In the genomic region with DNA sequence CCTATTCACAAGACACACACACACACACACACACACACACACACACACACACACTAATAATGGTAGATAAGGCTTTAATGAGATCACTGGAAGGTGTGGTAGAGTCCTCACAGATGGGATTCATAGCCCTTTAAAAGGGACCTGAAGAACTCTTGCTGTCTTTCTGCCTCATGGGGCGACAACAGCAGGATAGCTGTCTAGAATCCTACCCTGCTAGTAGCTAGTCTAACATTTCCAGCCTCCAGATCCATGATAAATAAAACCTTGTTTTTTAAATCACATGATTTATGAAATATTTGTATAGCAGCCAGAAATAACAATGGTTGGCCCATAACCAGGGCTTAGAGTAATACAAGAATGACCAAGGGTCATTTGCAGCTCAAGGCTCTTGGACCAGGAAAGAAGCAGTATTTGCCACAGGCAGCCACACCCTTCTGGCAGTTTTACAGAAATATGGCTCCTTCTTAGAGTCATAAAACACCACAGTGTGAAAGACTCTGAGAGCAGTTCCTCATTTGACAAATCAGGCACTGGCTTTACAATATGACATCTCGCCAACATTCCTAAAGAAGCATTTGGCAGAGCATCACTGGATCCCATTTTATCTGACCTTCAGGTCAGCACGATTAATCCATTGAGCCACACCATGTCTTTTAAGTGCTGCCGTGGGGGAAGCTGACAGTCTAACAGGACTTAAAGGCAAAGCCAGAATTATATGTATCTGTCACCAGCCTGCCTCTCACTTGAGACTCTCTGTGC, we compare ENCODE assay signal across 9 mouse cellular contexts.
DNase-seq lines count a peak whose midpoint lies in the region; ATAC-seq and TF ChIP-seq lines count a peak whose summit lies in the region.
"Had no signal": no experiment of that assay in that cellular context is flagged by ENCODE, and none has a peak within 500 bp of the region (broad histone marks: within the 10 kb centered on the region; RNA-seq: fewer than 3 reads in every experiment).

No protein-coding gene starts in this region.

- no peaks in the 10 kb centered on the region for H3K36me3 ChIP-seq in limb, embryonic 13.5 days
- H3K36me3 ChIP-seq in limb, embryonic 10.5 days = no peaks in the 10 kb centered on the region
- no peaks in the 10 kb centered on the region for H3K36me3 ChIP-seq in heart, postnatal 0 days (replicated peaks; ENCODE audit: control insufficient read depth, insufficient read depth, low read length)
- no peaks in the 10 kb centered on the region for H3K36me3 ChIP-seq in stomach, embryonic 15.5 days
- no peaks in the 10 kb centered on the region for H3K36me3 ChIP-seq in forebrain, embryonic 15.5 days
- no peaks in the 10 kb centered on the region for H3K36me3 ChIP-seq in midbrain, postnatal 0 days (ENCODE audit: insufficient read depth, low read length)
- H3K36me3 ChIP-seq: forebrain, embryonic 10.5 days had no signal

- no peak for TF ChIP-seq EP300 in heart, postnatal 0 days (IDR thresholded peaks at IDR 0.05; ENCODE audit: low read depth)

- H3K4me2 ChIP-seq in limb, embryonic 13.5 days (replicated peaks) = no peak overlapping the region
- no peak overlapping the region for H3K4me2 ChIP-seq in heart, postnatal 0 days (ENCODE audit: low read depth, low read length)
- H3K4me2 ChIP-seq in stomach, embryonic 15.5 days = no peak overlapping the region
- no peak overlapping the region for H3K4me2 ChIP-seq in forebrain, embryonic 15.5 days (replicated peaks)
- no peak overlapping the region for H3K4me2 ChIP-seq in midbrain, postnatal 0 days (ENCODE audit: low read depth, low read length, poor library complexity, severe bottlenecking)

- no peak for DNase-seq in limb, embryonic 10.5 days (ENCODE audit: low spot score)
- DNase-seq in heart, postnatal 0 days (ENCODE audit: low spot score) = peak; percentile 14
- DNase-seq in kidney, postnatal 14 days = peak; percentile 33
- DNase-seq in midbrain, postnatal 0 days (ENCODE audit: low spot score) = no peak
- DNase-seq: cerebellum, postnatal 36 days had no signal

- WGBS in limb, embryonic 13.5 days = 51% methylated on average over 4 of the region's 4 CpGs
- 71% methylated on average over 4 of the region's 4 CpGs for WGBS in limb, embryonic 10.5 days
- WGBS in heart, postnatal 0 days = 29% methylated on average over 4 of the region's 4 CpGs
- 45% methylated on average over 4 of the region's 4 CpGs for WGBS in stomach, embryonic 15.5 days
- WGBS in forebrain, embryonic 15.5 days = 73% methylated on average over 4 of the region's 4 CpGs
- WGBS in midbrain, postnatal 0 days = 70% methylated on average over 4 of the region's 4 CpGs

- no peaks in the 10 kb centered on the region for H3K27me3 ChIP-seq in limb, embryonic 13.5 days
- H3K27me3 ChIP-seq in limb, embryonic 10.5 days (ENCODE audit: low read depth, poor library complexity, severe bottlenecking) = no peaks in the 10 kb centered on the region
- H3K27me3 ChIP-seq in heart, postnatal 0 days (ENCODE audit: control insufficient read depth, insufficient read depth, low read length) = no peaks in the 10 kb centered on the region
- H3K27me3 ChIP-seq in stomach, embryonic 15.5 days (replicated peaks) = no peaks in the 10 kb centered on the region
- H3K27me3 ChIP-seq in forebrain, embryonic 15.5 days = no peaks in the 10 kb centered on the region
- no peaks in the 10 kb centered on the region for H3K27me3 ChIP-seq in midbrain, postnatal 0 days (ENCODE audit: insufficient read depth, low read length)

- no peak for TF ChIP-seq CTCF in heart, postnatal 0 days (IDR thresholded peaks at IDR 0.05; ENCODE audit: low read depth)
- TF ChIP-seq CTCF in midbrain, postnatal 0 days (IDR thresholded peaks at IDR 0.05) = no peak

- H3K27ac ChIP-seq in limb, embryonic 13.5 days = no peak overlapping the region
- no peak overlapping the region for H3K27ac ChIP-seq in limb, embryonic 10.5 days
- no peak overlapping the region for H3K27ac ChIP-seq in heart, postnatal 0 days (ENCODE audit: low read depth)
- H3K27ac ChIP-seq in stomach, embryonic 15.5 days = no peak overlapping the region
- no peak overlapping the region for H3K27ac ChIP-seq in forebrain, embryonic 15.5 days (replicated peaks)
- H3K27ac ChIP-seq in midbrain, postnatal 0 days (ENCODE audit: low read depth, low read length) = no peak overlapping the region
- H3K27ac ChIP-seq: forebrain, embryonic 10.5 days had no signal

- peaks cover 4% of the 10 kb centered on the region; the same call in 1 of the 2 replicates for H3K4me1 ChIP-seq in limb, embryonic 13.5 days
- H3K4me1 ChIP-seq in limb, embryonic 10.5 days = no peaks in the 10 kb centered on the region
- H3K4me1 ChIP-seq in heart, postnatal 0 days (ENCODE audit: control insufficient read depth, insufficient read depth) = peaks cover 6% of the 10 kb centered on the region; the same call in 1 of the 2 replicates
- H3K4me1 ChIP-seq in stomach, embryonic 15.5 days = no peaks in the 10 kb centered on the region
- H3K4me1 ChIP-seq in forebrain, embryonic 15.5 days = no peaks in the 10 kb centered on the region
- H3K4me1 ChIP-seq in midbrain, postnatal 0 days (ENCODE audit: insufficient read depth, low read length) = no peaks in the 10 kb centered on the region
- H3K4me1 ChIP-seq: forebrain, embryonic 10.5 days had no signal

- no peak overlapping the region for H3K9ac ChIP-seq in limb, embryonic 13.5 days
- H3K9ac ChIP-seq in heart, postnatal 0 days (replicated peaks; ENCODE audit: low read depth, low read length) = no peak overlapping the region
- no peak overlapping the region for H3K9ac ChIP-seq in stomach, embryonic 15.5 days
- no peak overlapping the region for H3K9ac ChIP-seq in forebrain, embryonic 15.5 days (replicated peaks)
- no peak overlapping the region for H3K9ac ChIP-seq in midbrain, postnatal 0 days (replicated peaks; ENCODE audit: low read length, poor library complexity, severe bottlenecking)

- no peaks in the 10 kb centered on the region for H3K9me3 ChIP-seq in limb, embryonic 13.5 days
- no peaks in the 10 kb centered on the region for H3K9me3 ChIP-seq in limb, embryonic 10.5 days (replicated peaks)
- H3K9me3 ChIP-seq in heart, postnatal 0 days (replicated peaks; ENCODE audit: control insufficient read depth, low read length) = no peaks in the 10 kb centered on the region
- H3K9me3 ChIP-seq in stomach, embryonic 15.5 days = no peaks in the 10 kb centered on the region
- H3K9me3 ChIP-seq in forebrain, embryonic 15.5 days = no peaks in the 10 kb centered on the region
- no peaks in the 10 kb centered on the region for H3K9me3 ChIP-seq in midbrain, postnatal 0 days (ENCODE audit: low read length)
- H3K9me3 ChIP-seq: forebrain, embryonic 10.5 days had no signal

- no peak overlapping the region for H3K4me3 ChIP-seq in limb, embryonic 13.5 days
- H3K4me3 ChIP-seq in limb, embryonic 10.5 days = no peak overlapping the region
- no peak overlapping the region for H3K4me3 ChIP-seq in heart, postnatal 0 days (ENCODE audit: low read depth, low read length)
- no peak overlapping the region for H3K4me3 ChIP-seq in stomach, embryonic 15.5 days (replicated peaks)
- no peak overlapping the region for H3K4me3 ChIP-seq in forebrain, embryonic 15.5 days
- H3K4me3 ChIP-seq in midbrain, postnatal 0 days (ENCODE audit: low read depth, low read length) = no peak overlapping the region
- H3K4me3 ChIP-seq: forebrain, embryonic 10.5 days had no signal

- peak; percentile 15; the same call in 1 of the 2 replicates for ATAC-seq in limb, embryonic 13.5 days (ENCODE audit: low FRiP score, low read depth)
- no peak for ATAC-seq in heart, postnatal 0 days (ENCODE audit: insufficient read depth, low read depth)
- peak; percentile 72 for ATAC-seq in stomach, embryonic 15.5 days (ENCODE audit: insufficient read depth, low FRiP score, low read depth)
- ATAC-seq in forebrain, embryonic 15.5 days (replicated peaks) = no peak
- no peak for ATAC-seq in midbrain, postnatal 0 days (ENCODE audit: low FRiP score)

Comparison
In these comparisons a context has a peak if more than half of its experiments do, and no peak if none do; other contexts are left out.
1. ATAC-seq: peak in limb, embryonic 13.5 days (single experiment) and stomach, embryonic 15.5 days (single experiment); none in heart, postnatal 0 days (single experiment), forebrain, embryonic 15.5 days (single experiment) and midbrain, postnatal 0 days (single experiment).
2. DNase-seq: peak in heart, postnatal 0 days (single experiment) and kidney, postnatal 14 days (single experiment); none in limb, embryonic 10.5 days (single experiment) and midbrain, postnatal 0 days (single experiment).